Mouse (Mus musculus): ENCODE measurements around the gene E130308A19Rik. TPM values are rescaled to one million over a fixed set of nuclear protein-coding genes. Genes with fewer than 3 reads are reported as not detected.

Gene E130308A19Rik
- total RNA-seq, 2 experiments from 2014 or later = 5.2 to 7.0 TPM

GRCm38 (mm10) chr4:59670015-59670414 is 44.0 kb downstream of the E130308A19Rik start:
- peak; percentile 34 for DNase-seq
- Histone ChIP-seq H3K27ac (peak overlapping the region; percentile 52), H3K4me3 (no peak overlapping the region)
- intact Hi-C loops (cut with DNase I) = loop anchor here (5.0 kb wide), 1 partner anchor 87 kb away; no protein-coding TSS in a partner anchor
- no peak for TF ChIP-seq CTCF (IDR thresholded peaks at IDR 0.05)

DNA sequence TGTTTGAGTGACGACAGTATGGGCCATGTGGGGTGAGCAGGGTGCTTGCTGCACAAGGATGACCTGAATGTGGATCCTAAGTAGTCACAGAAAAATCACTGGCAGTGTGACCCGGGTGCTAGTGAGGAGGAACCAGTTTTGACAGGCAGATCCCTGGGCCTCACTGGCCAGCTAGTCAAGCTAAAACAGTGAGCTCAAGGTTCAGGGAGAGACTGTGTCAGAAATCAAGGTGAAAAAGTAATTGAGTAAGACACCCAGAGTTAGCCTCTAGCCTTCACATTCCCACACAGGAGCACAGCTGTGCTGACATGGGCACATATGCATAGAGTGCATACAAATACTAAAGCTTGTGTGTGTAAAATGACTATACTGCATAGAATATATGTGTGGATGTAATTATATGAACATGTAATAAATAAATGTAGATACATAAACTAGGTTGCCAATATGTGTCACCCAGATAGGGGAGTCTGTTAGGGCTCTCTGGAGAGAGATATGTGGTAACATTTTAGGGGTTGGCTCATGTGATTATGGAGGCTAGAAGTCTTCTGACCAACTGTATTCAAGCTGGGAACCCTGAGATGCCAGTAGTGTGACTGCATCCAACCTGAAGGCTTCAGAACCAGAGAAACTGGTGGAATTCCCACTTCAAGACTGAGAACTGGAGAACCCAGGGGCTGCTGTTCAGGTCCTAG is 47.6 kb downstream of the E130308A19Rik start:
- intact Hi-C loops (cut with DNase I) = loop anchor here (5.0 kb wide), 1 partner anchor 84 kb away; no protein-coding TSS in a partner anchor
- no peak for DNase-seq
- no peak overlapping the region for H3K4me3 ChIP-seq
- H3K27ac ChIP-seq = no peak overlapping the region
- TF ChIP-seq CTCF (IDR thresholded peaks at IDR 0.05) = no peak

DNA sequence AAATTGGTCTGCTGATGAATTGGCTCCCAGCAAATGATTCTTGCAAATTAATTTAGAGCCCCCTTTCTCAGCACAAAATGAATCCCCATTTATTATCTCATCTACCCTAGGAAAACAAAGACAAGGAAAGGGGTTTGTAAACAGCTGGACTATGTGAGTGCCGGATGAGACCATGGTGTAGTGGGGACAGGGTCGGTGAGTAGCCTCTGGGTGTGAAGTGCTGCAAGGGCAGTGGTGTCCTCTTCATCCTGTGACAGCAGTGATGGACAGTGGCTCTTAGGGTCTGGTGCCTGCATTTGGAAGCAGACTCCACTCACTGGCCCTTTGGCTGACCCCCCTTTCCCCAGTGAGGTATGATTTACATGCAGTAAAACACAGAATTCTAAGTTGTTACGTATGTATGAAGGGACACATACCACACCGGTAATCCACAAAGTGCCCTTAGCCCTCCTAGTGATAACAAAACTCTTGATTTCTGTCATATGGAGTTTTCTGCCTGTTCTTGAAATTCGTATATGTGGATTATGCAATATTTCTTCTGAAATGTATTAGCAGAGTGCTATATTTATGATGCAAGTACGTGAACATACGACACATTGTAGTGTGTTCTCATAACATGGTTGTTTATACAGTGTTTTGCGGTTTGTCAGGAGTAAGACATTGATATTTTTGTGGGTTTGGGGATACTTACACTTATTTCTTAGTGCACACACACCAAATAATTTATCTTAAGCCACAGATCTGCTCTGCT is 49.1 kb downstream of the E130308A19Rik start:
- no peak for TF ChIP-seq CTCF (IDR thresholded peaks at IDR 0.05)
- intact Hi-C loops (cut with DNase I) = loop anchor here (5.0 kb wide), 1 partner anchor 82 kb away; no protein-coding TSS in a partner anchor
- DNase-seq = no peak
- Histone ChIP-seq H3K27ac (no peak overlapping the region), H3K4me3 (no peak overlapping the region)

DNA sequence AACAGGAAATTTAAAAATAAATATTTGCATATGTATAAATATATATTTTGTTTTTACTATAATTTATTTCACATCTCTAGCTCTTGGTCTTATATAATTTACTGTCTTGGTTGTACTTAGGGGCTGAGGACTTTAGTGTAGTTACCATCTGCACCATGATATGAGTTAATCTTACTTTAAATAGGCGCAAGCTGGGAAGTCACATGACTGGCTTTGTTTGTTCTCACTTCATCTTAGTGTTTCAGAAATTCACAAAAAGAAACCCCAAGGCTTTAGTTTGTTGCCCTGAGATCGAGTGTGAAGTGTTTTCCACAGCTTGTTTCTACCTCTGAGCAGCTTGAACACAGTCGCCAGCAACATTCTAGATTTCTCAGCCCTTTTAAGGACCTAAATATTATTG is 49.7 kb downstream of the E130308A19Rik start:
- DNase-seq = no peak
- H3K27ac ChIP-seq = no peak overlapping the region
- no peak for TF ChIP-seq CTCF (IDR thresholded peaks at IDR 0.05)
- H3K4me3 ChIP-seq = no peak overlapping the region
- intact Hi-C loops (cut with DNase I) = no loop called here

- TF ChIP-seq CTCF (IDR thresholded peaks at IDR 0.05) = no peak
- Histone ChIP-seq H3K27ac (peak overlapping the region; percentile 43; the same call in 1 of the 2 replicates), H3K4me3 (no peak overlapping the region)
- intact Hi-C loops (cut with DNase I) = no loop called here
- no peak for DNase-seq
Measured at GRCm38 (mm10) chr4:59681383-59681782, 55.4 kb downstream of the E130308A19Rik start.

DNA sequence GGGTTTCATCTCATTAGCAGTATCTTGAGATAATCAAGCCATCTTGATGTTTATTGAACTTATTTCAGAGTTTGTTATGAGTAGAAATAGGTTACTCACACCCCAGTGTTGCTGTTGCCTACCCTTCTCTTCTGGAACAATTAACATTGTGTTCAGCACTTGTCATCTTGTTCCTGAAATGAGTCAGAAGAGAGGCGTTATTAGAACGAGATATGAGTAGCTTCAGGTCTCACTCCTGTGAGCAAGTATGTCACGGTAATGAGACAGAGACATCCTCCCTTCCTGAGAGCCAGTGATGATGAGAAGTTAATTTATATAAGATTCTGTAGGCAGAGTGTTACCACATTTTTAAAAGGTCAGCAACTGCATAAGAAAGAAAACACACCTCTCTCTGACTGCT is 56.5 kb downstream of the E130308A19Rik start:
- no peak for DNase-seq
- TF ChIP-seq CTCF (IDR thresholded peaks at IDR 0.05) = no peak
- Histone ChIP-seq H3K27ac (no peak overlapping the region), H3K4me3 (no peak overlapping the region)
- intact Hi-C loops (cut with DNase I) = no loop called here

- no peak for TF ChIP-seq CTCF (IDR thresholded peaks at IDR 0.05)
- DNase-seq = no peak
- intact Hi-C loops (cut with DNase I) = no loop called here
- H3K4me3 ChIP-seq = no peak overlapping the region
- no peak overlapping the region for H3K27ac ChIP-seq
Measured at GRCm38 (mm10) chr4:59682950-59683349, 56.9 kb downstream of the E130308A19Rik start.

DNA sequence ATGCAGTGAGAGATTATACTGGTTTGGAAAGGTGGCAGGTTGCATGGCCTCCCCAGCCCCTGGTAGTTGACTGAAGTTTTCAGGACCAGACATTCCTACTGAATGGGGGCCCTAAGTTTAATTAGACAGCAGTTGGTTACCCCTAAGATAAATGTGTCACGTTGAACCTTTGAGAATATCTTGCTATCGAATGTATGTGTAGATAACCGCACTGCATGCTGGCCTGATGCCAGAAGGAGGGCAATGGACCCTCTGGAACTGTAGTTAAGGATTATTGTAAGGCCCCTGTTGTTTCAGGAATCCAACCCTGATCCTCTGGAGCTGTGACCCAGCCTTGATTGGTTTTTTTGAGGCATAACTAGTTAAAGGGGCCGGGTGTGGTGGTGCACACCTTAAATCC is 58.3 kb downstream of the E130308A19Rik start:
- no peak for TF ChIP-seq CTCF (IDR thresholded peaks at IDR 0.05)
- Histone ChIP-seq H3K27ac (no peak overlapping the region), H3K4me3 (no peak overlapping the region)
- DNase-seq = no peak
- intact Hi-C loops (cut with DNase I) = no loop called here

- DNase-seq = no peak
- no peak overlapping the region for H3K4me3 ChIP-seq
- no peak for TF ChIP-seq CTCF (IDR thresholded peaks at IDR 0.05)
- intact Hi-C loops (cut with DNase I) = no loop called here
- H3K27ac ChIP-seq = no peak overlapping the region
Measured at GRCm38 (mm10) chr4:59686716-59687115, 60.7 kb downstream of the E130308A19Rik start.

DNA sequence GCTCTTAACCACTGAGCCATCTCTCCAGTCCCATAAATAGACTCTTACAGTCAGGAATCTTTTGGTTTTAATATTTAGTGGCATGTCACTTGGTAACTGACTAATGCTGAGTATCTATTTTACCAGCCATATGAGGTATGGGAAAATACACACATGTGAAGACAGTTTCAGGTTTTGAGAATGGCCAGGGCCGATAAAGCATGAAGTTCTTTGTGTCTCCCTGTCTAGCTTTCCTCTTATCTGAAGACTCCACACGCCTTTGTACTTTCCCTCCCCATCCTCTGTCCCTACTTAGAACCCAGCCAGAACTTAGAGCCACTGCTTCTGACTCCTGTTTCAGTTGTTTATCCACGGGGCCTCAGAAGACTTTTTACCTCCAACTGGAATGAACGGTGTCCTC is 63.0 kb downstream of the E130308A19Rik start:
- no peak for TF ChIP-seq CTCF (IDR thresholded peaks at IDR 0.05)
- intact Hi-C loops (cut with DNase I) = no loop called here
- DNase-seq = no peak
- H3K27ac ChIP-seq = no peak overlapping the region
- no peak overlapping the region for H3K4me3 ChIP-seq

DNA sequence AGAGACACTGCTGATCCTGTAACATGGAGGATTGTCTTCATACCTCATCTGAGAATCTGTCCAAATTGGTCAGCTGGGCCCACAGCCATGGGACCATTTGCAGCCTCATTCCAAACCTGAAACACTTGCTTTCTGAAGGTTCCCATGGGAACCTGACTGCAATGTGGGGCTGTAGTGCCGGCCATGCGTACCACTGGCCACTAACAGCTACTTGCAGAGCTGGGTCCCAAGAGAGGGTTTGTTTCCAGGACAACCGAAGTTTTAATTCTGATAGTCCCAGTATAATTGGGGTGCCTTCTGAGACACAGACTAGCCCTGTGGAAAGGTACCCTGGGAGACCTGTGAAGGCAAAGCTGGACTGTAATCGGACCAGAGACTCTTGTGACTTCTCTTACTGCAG is 64.1 kb downstream of the E130308A19Rik start:
- Histone ChIP-seq H3K4me3 (no peak overlapping the region), H3K27ac (no peak overlapping the region)
- no peak for DNase-seq
- TF ChIP-seq CTCF (IDR thresholded peaks at IDR 0.05) = no peak
- intact Hi-C loops (cut with DNase I) = no loop called here

DNA sequence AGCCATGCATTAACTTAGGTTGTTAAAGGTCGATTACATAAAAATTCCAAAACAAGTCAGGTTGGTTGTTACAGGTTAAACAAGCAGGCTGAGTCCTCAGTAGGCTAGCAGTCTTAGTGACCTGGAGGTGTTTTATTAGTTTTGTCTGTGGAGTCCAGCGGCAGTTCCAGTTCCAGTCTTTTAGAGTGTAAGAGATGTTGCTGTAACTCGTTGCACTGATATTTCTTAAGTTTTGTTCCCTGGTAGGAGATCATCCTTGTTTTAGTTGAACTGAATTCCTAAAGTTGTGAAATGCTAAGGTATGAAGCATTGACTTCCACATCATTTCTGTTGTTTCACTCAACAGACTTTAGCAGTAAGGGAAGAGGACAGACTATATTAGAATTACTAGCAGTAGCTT is 70.8 kb downstream of the E130308A19Rik start:
- TF ChIP-seq CTCF (IDR thresholded peaks at IDR 0.05) = no peak
- Histone ChIP-seq H3K27ac (no peak overlapping the region), H3K4me3 (no peak overlapping the region)
- intact Hi-C loops (cut with DNase I) = no loop called here
- DNase-seq = no peak

- intact Hi-C loops (cut with DNase I) = no loop called here
- DNase-seq = no peak
- H3K4me3 ChIP-seq = no peak overlapping the region
- H3K27ac ChIP-seq = no peak overlapping the region
- no peak for TF ChIP-seq CTCF (IDR thresholded peaks at IDR 0.05)
Measured at GRCm38 (mm10) chr4:59697869-59698268, 71.9 kb downstream of the E130308A19Rik start.

Measured in gastrocnemius, adult 2 months (tissue).